ENCODE assay signal across 8 mouse cellular contexts in genomic region chr11:69235285-69236060, GRCm38 (mm10). TPM values are rescaled to one million over a fixed set of nuclear protein-coding genes. Genes with fewer than 3 reads are reported as not detected.
DNase-seq lines count a peak whose midpoint lies in the region; ATAC-seq and TF ChIP-seq lines count a peak whose summit lies in the region.

No protein-coding gene starts in this region.

- no peak for TF ChIP-seq CTCF in bone marrow macrophage, adult 2 months (IDR thresholded peaks at IDR 0.05; ENCODE audit: low read depth, low read length)
- peak; percentile 58 for TF ChIP-seq CTCF in kidney, postnatal 0 days (IDR thresholded peaks at IDR 0.05; ENCODE audit: low read depth)
- TF ChIP-seq CTCF in midbrain, postnatal 0 days (IDR thresholded peaks at IDR 0.05) = peak; percentile 66

- no peaks in the 10 kb centered on the region for H3K36me3 ChIP-seq in embryonic facial prominence, embryonic 15.5 days
- H3K36me3 ChIP-seq in heart, embryonic 12.5 days = no peaks in the 10 kb centered on the region
- no peaks in the 10 kb centered on the region for H3K36me3 ChIP-seq in kidney, postnatal 0 days (ENCODE audit: insufficient read depth, low read length)
- no peaks in the 10 kb centered on the region for H3K36me3 ChIP-seq in midbrain, postnatal 0 days (ENCODE audit: insufficient read depth, low read length)

- H3K27me3 ChIP-seq in embryonic facial prominence, embryonic 15.5 days = peaks cover 28% of the 10 kb centered on the region
- H3K27me3 ChIP-seq in heart, embryonic 12.5 days (replicated peaks) = peaks cover 71% of the 10 kb centered on the region
- 0 out of 2 replicates have a peak, but pooled peaks cover 5% of the 10 kb centered on the region for H3K27me3 ChIP-seq in kidney, postnatal 0 days (ENCODE audit: insufficient read depth, low read length)
- H3K27me3 ChIP-seq in midbrain, postnatal 0 days (ENCODE audit: insufficient read depth, low read length) = no peaks in the 10 kb centered on the region

- WGBS in embryonic facial prominence, embryonic 15.5 days = 3% methylated on average over 33 of the region's 33 CpGs
- WGBS in heart, embryonic 12.5 days = under 1% methylated on average over 33 of the region's 33 CpGs
- 2% methylated on average over 33 of the region's 33 CpGs for WGBS in kidney, postnatal 0 days
- under 1% methylated on average over 33 of the region's 33 CpGs for WGBS in midbrain, postnatal 0 days

- no peak for TF ChIP-seq POLR2A in bone marrow macrophage, adult 2 months (IDR thresholded peaks at IDR 0.05; ENCODE audit: borderline replicate concordance, low read depth, low read length)

- no peaks in the 10 kb centered on the region for H3K9me3 ChIP-seq in embryonic facial prominence, embryonic 15.5 days (replicated peaks)
- H3K9me3 ChIP-seq in heart, embryonic 12.5 days (replicated peaks) = no peaks in the 10 kb centered on the region
- no peaks in the 10 kb centered on the region for H3K9me3 ChIP-seq in kidney, postnatal 0 days (replicated peaks; ENCODE audit: low read length)
- H3K9me3 ChIP-seq in midbrain, postnatal 0 days (ENCODE audit: low read length) = no peaks in the 10 kb centered on the region

- H3K4me2 ChIP-seq in embryonic facial prominence, embryonic 15.5 days (replicated peaks) = peak overlapping the region; percentile 72
- H3K4me2 ChIP-seq in heart, embryonic 12.5 days = peak overlapping the region; percentile 90
- H3K4me2 ChIP-seq in kidney, postnatal 0 days (ENCODE audit: low read length) = peak overlapping the region; percentile 77
- H3K4me2 ChIP-seq in midbrain, postnatal 0 days (ENCODE audit: low read depth, low read length, poor library complexity, severe bottlenecking) = peak overlapping the region; percentile 71

- H3K4me1 ChIP-seq in bone marrow macrophage, adult 2 months (ENCODE audit: control insufficient read depth, insufficient read depth, low read length) = no peaks in the 10 kb centered on the region; the same call in 1 of the 2 replicates
- peaks cover 22% of the 10 kb centered on the region for H3K4me1 ChIP-seq in embryonic facial prominence, embryonic 15.5 days
- H3K4me1 ChIP-seq in heart, embryonic 12.5 days (replicated peaks) = peaks cover 20% of the 10 kb centered on the region
- peaks cover 6% of the 10 kb centered on the region; the same call in 1 of the 2 replicates for H3K4me1 ChIP-seq in kidney, postnatal 0 days (replicated peaks; ENCODE audit: insufficient read depth, low read length)
- no peaks in the 10 kb centered on the region for H3K4me1 ChIP-seq in midbrain, postnatal 0 days (ENCODE audit: insufficient read depth, low read length)

- ATAC-seq in embryonic facial prominence, embryonic 15.5 days (ENCODE audit: insufficient number of reproducible peaks, low FRiP score, low TSS enrichment, low read depth) = peak; percentile 88
- ATAC-seq in heart, embryonic 12.5 days (ENCODE audit: insufficient number of reproducible peaks, low FRiP score) = peak; percentile 69
- ATAC-seq in kidney, postnatal 0 days (replicated peaks; ENCODE audit: low FRiP score, low read depth) = peak; percentile 87
- peak; percentile 94 for ATAC-seq in midbrain, postnatal 0 days (ENCODE audit: low FRiP score)

- DNase-seq in A20 (ENCODE audit: low read depth, low spot score) = peak; percentile 19
- DNase-seq in kidney, postnatal 0 days (ENCODE audit: low spot score) = peak; percentile 91
- DNase-seq in liver = peak; percentile 83
- DNase-seq in midbrain, postnatal 0 days (ENCODE audit: low spot score) = peak; percentile 86
- DNase-seq in spleen, postnatal 14 days (ENCODE audit: low spot score in 2 of 2) = peak; percentile 29 to 44

- H3K27ac ChIP-seq in bone marrow macrophage, adult 2 months (ENCODE audit: insufficient read depth, low read depth, low read length) = no peak overlapping the region
- peak overlapping the region; percentile 80 for H3K27ac ChIP-seq in embryonic facial prominence, embryonic 15.5 days (replicated peaks)
- no peak overlapping the region for H3K27ac ChIP-seq in heart, embryonic 12.5 days (ENCODE audit: poor library complexity, severe bottlenecking)
- peak overlapping the region; percentile 60 for H3K27ac ChIP-seq in kidney, postnatal 0 days
- H3K27ac ChIP-seq in midbrain, postnatal 0 days (ENCODE audit: low read depth, low read length) = peak overlapping the region; percentile 79

- H3K4me3 ChIP-seq in bone marrow macrophage, adult 2 months (ENCODE audit: insufficient read depth, low read length) = peak overlapping the region; percentile 41
- peak overlapping the region; percentile 46 for H3K4me3 ChIP-seq in embryonic facial prominence, embryonic 15.5 days (replicated peaks)
- H3K4me3 ChIP-seq in heart, embryonic 12.5 days = peak overlapping the region; percentile 53
- H3K4me3 ChIP-seq in kidney, postnatal 0 days (replicated peaks; ENCODE audit: low read depth, low read length) = peak overlapping the region; percentile 36
- peak overlapping the region; percentile 50 for H3K4me3 ChIP-seq in midbrain, postnatal 0 days (ENCODE audit: low read depth, low read length)

- peak overlapping the region; percentile 41 for H3K9ac ChIP-seq in embryonic facial prominence, embryonic 15.5 days
- H3K9ac ChIP-seq in heart, embryonic 12.5 days = peak overlapping the region; percentile 69
- peak overlapping the region; percentile 56 for H3K9ac ChIP-seq in kidney, postnatal 0 days (ENCODE audit: low read depth, low read length)
- peak overlapping the region; percentile 69 for H3K9ac ChIP-seq in midbrain, postnatal 0 days (replicated peaks; ENCODE audit: low read length, poor library complexity, severe bottlenecking)

RNA-seq across cellular contexts. Expression of gene Gucy2e, which starts 1.4 kb away (rescaled TPM):
- polyA plus RNA-seq in bone marrow macrophage, adult 2 months (2012; ENCODE audit: insufficient read depth, insufficient read length, missing spikeins) = not detected in 2 replicates
- 0.41 and 0.53 TPM in 2 replicates for polyA plus RNA-seq in embryonic facial prominence, embryonic 15.5 days (2015; fragmentation: Nextera tagmentation; extraction: Ambion mirVana)
- polyA plus RNA-seq in heart, embryonic 12.5 days (2016; fragmentation: Nextera tagmentation; extraction: Ambion mirVana) = 0.15 and 0.17 TPM in 2 replicates
- polyA plus RNA-seq in kidney, postnatal 0 days (2015; fragmentation: Nextera tagmentation; extraction: Ambion mirVana) = 0.13 and 0.24 TPM in 2 replicates
- total RNA-seq in midbrain, postnatal 0 days (2014; rRNA removed) = 1.3 and 1.4 TPM in 2 replicates
- 0.97 and 1.0 TPM in 2 replicates for polyA plus RNA-seq in midbrain, postnatal 0 days (2015; fragmentation: Nextera tagmentation; extraction: Ambion mirVana)

RNA-seq across cellular contexts. Expression of gene Alox8, which starts 37.8 kb away (rescaled TPM):
- not detected in 2 replicates for polyA plus RNA-seq in bone marrow macrophage, adult 2 months (2012; ENCODE audit: insufficient read depth, insufficient read length, missing spikeins)
- polyA plus RNA-seq in embryonic facial prominence, embryonic 15.5 days (2015; fragmentation: Nextera tagmentation; extraction: Ambion mirVana) = 0.27 and 0.88 TPM in 2 replicates
- polyA plus RNA-seq in heart, embryonic 12.5 days (2016; fragmentation: Nextera tagmentation; extraction: Ambion mirVana) = 1.2 and 1.4 TPM in 2 replicates
- polyA plus RNA-seq in kidney, postnatal 0 days (2015; fragmentation: Nextera tagmentation; extraction: Ambion mirVana) = 0.17 and 0.61 TPM in 2 replicates
- 3.5 and 4.1 TPM in 2 replicates for total RNA-seq in midbrain, postnatal 0 days (2014; rRNA removed)
- polyA plus RNA-seq in midbrain, postnatal 0 days (2015; fragmentation: Nextera tagmentation; extraction: Ambion mirVana) = 2.0 and 2.1 TPM in 2 replicates

Comparison
In these comparisons a context has a peak if more than half of its experiments do, and no peak if none do; other contexts are left out.
1. DNase-seq: peak in every context shown above with its lines; median percentile 91 in kidney, postnatal 0 days; 86 in midbrain, postnatal 0 days; 83 in liver; 36 in spleen, postnatal 14 days; 19 in A20.
2. H3K27ac ChIP-seq: peak in embryonic facial prominence, embryonic 15.5 days (single experiment), kidney, postnatal 0 days (single experiment) and midbrain, postnatal 0 days (single experiment); none in bone marrow macrophage, adult 2 months (single experiment) and heart, embryonic 12.5 days (single experiment).
3. Peak in every context shown above with its lines, with median percentiles within 50 percentile points of each other: H3K4me3 ChIP-seq, ATAC-seq, H3K4me2 ChIP-seq and H3K9ac ChIP-seq.